Mouse (Mus musculus) E14TG2a.4 (cell line): ENCODE results near the gene Ms4a8a.
"Not testable (repeated sequence)": the region's sequence is repeated elsewhere in the genome, so short reads cannot be mapped to it uniquely, and the experiment has no call there.

Source experiments
- CTCF ChIP-seq: conservative IDR thresholded peaks from 2 replicates; pipeline ENCODE4 v1.5.1; 2014; ENCODE audit warnings: low read length
- NANOG ChIP-seq: IDR thresholded peaks from 2 replicates; pipeline ENCODE4 v1.6.1; 2014; ENCODE audit warnings: borderline replicate concordance, low read length, mixed read lengths
- POU5F1 ChIP-seq: IDR thresholded peaks from 2 replicates; pipeline ENCODE4 v1.6.1; 2014; ENCODE audit warnings: low read length, borderline replicate concordance

DNA sequence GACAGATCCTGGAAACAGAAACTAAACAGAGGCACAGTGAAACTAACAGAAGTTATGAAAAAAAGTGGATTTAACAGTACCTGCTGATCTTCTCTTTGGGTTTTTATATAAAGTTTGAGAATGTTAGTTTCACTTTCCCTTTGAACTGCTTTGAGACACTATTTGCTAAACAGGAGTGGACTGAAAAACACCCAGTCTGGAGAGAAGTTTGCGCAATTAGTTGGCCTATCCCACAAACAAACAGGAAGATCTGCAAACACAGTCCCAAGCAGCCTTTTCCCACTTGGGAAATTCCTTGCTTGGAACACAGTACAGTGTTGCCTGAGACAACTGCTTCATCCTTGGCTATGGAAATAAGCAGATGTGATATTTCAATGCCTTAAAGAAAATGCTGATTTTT, 25.2 kb downstream of the Ms4a8a start:
- TF ChIP-seq CTCF, POU5F1, NANOG: not testable (repeated sequence)
